Mouse (Mus musculus): Measurements from ENCODE around the gene Pik3c2a. TPM values are rescaled to one million over a fixed set of nuclear protein-coding genes. Genes with fewer than 3 reads are reported as not detected.
A peak's percentile ranks its signal among the peaks of the same experiment; 100 is the strongest.

Gene Pik3c2a
- polyA plus RNA-seq (2014; fragmentation: Nextera tagmentation; extraction: Ambion mirVana), result 31.9 and 32.9 TPM in 2 replicates

GRCm38 (mm10) chr7:116443004-116443696 lies at the start of gene Pik3c2a:
Gene Pik3c2a (minus strand): TSS chr7:116443449.
- Histone ChIP-seq H3K4me1 (replicated peaks; ENCODE audit: control insufficient read depth, insufficient read depth, low read length) (peaks cover 16% of the 10 kb centered on the region; the same call in 1 of the 2 replicates), H3K9ac (ENCODE audit: low read length) (peak within 1 kb of the TSS; percentile 86), H3K9me3 (ENCODE audit: control insufficient read depth, low read length) (no peaks in the 10 kb centered on the region), H3K27ac (ENCODE audit: low read depth) (peak within 1 kb of the TSS; percentile 91), H3K4me3 (ENCODE audit: low read depth, low read length) (peak within 1 kb of the TSS; percentile 71), H3K27me3 (replicated peaks; ENCODE audit: control insufficient read depth, insufficient read depth, low read length) (no peaks in the 10 kb centered on the region), H3K36me3 (ENCODE audit: control insufficient read depth, insufficient read depth, low read length) (0 out of 2 replicates have a peak, but pooled peaks cover 3% of the 10 kb centered on the region), H3K4me2 (ENCODE audit: low read length) (peak within 1 kb of the TSS; percentile 79)
- ATAC-seq (replicated peaks; ENCODE audit: low FRiP score, low TSS enrichment, low read depth) (peak; percentile 98), DNase-seq (ENCODE audit: low spot score) (peak; percentile 95)
- under 1% methylated on average over 50 of the region's 72 CpGs for WGBS

- no peak for DNase-seq (ENCODE audit: low spot score)
Measured at GRCm38 (mm10) chr7:116491113-116491512, 47.9 kb upstream of the Pik3c2a start.

DNA sequence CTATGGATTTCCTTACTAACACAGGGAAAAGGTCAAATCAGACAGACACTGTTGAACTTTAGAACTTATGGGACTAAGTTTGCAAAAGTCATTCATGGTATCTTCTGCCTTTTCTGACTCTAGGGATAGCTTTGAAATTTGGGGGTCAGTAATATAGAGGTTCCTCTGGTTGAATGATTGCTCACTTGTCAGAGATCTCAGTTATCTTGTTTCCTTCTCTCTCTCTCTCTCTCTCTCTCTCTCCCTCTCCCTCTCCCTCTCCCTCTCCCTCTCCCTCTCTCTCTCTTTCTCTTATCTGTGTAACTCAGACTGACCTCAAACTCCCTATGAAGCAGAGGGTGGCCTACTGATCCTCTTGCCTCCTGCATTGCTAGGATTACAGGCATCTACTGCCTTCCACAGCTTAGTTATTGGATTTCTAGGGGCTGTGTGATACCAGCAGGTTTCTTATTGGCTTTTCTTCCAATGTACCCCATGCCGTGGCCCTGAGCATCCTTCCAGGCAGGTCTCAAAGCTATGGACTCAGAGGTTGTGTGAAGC lies 41.9 kb upstream of the Pik3c2a start:
- Histone ChIP-seq H3K9me3 (ENCODE audit: control insufficient read depth, low read length) (no peaks in the 10 kb centered on the region), H3K27me3 (replicated peaks; ENCODE audit: control insufficient read depth, insufficient read depth, low read length) (no peaks in the 10 kb centered on the region), H3K27ac (ENCODE audit: low read depth) (no peak overlapping the region), H3K4me1 (replicated peaks; ENCODE audit: control insufficient read depth, insufficient read depth, low read length) (no peaks in the 10 kb centered on the region), H3K36me3 (ENCODE audit: control insufficient read depth, insufficient read depth, low read length) (no peaks in the 10 kb centered on the region), H3K9ac (ENCODE audit: low read length) (no peak overlapping the region), H3K4me2 (ENCODE audit: low read length) (no peak overlapping the region), H3K4me3 (ENCODE audit: low read depth, low read length) (no peak overlapping the region)
- no peak for DNase-seq (ENCODE audit: low spot score)
- no peak for ATAC-seq (replicated peaks; ENCODE audit: low FRiP score, low TSS enrichment, low read depth)
- 66% methylated on average over 1 of the region's 1 CpGs for WGBS

More at GRCm38 (mm10) chr7:116491113-116491512, 47.9 kb upstream of the Pik3c2a start:
- H3K4me1 ChIP-seq (replicated peaks; ENCODE audit: control insufficient read depth, insufficient read depth, low read length), result no peaks in the 10 kb centered on the region
- no peaks in the 10 kb centered on the region for H3K27me3 ChIP-seq (replicated peaks; ENCODE audit: control insufficient read depth, insufficient read depth, low read length)
- no peak overlapping the region for H3K9ac ChIP-seq (ENCODE audit: low read length)
- H3K27ac ChIP-seq (ENCODE audit: low read depth), result no peak overlapping the region
- H3K9me3 ChIP-seq (ENCODE audit: control insufficient read depth, low read length), result no peaks in the 10 kb centered on the region; the same call in 1 of the 2 replicates
- ATAC-seq (replicated peaks; ENCODE audit: low FRiP score, low TSS enrichment, low read depth), result no peak
- H3K4me2 ChIP-seq (ENCODE audit: low read length), result no peak overlapping the region
- no peaks in the 10 kb centered on the region for H3K36me3 ChIP-seq (ENCODE audit: control insufficient read depth, insufficient read depth, low read length)
- 77% methylated on average over 4 of the region's 4 CpGs for WGBS
- H3K4me3 ChIP-seq (ENCODE audit: low read depth, low read length), result no peak overlapping the region

DNA sequence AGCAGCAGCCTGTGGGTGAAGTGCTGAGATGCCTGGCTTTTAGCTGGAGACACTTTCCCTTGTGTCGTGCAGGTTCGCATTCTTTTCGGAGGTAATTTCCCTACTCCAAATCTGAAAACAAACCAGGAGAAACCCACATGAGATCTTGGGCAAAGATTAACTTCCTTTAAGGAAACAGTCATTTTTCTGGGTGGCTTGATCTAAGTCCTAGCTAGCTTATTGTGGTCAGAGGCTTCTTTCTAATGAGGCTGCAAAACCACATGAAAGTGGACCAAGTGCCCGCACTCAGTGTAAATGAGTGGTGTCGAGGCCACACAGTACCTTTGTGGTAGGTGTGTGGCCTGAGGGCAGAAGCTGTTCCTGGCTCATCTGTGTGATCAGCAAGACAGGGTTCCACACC lies 41.0 kb upstream of the Pik3c2a start:
- no peak for DNase-seq (ENCODE audit: low spot score)
- ATAC-seq (replicated peaks; ENCODE audit: low FRiP score, low TSS enrichment, low read depth), result no peak
- 80% methylated on average over 5 of the region's 5 CpGs for WGBS
- no peaks in the 10 kb centered on the region for H3K36me3 ChIP-seq (ENCODE audit: control insufficient read depth, insufficient read depth, low read length)
- H3K4me2 ChIP-seq (ENCODE audit: low read length), result no peak overlapping the region
- H3K27ac ChIP-seq (ENCODE audit: low read depth), result no peak overlapping the region
- no peak overlapping the region for H3K4me3 ChIP-seq (ENCODE audit: low read depth, low read length)
- H3K9me3 ChIP-seq (ENCODE audit: control insufficient read depth, low read length), result no peaks in the 10 kb centered on the region
- H3K4me1 ChIP-seq (replicated peaks; ENCODE audit: control insufficient read depth, insufficient read depth, low read length), result no peaks in the 10 kb centered on the region
- no peak overlapping the region for H3K9ac ChIP-seq (ENCODE audit: low read length)
- H3K27me3 ChIP-seq (replicated peaks; ENCODE audit: control insufficient read depth, insufficient read depth, low read length), result no peaks in the 10 kb centered on the region

DNA sequence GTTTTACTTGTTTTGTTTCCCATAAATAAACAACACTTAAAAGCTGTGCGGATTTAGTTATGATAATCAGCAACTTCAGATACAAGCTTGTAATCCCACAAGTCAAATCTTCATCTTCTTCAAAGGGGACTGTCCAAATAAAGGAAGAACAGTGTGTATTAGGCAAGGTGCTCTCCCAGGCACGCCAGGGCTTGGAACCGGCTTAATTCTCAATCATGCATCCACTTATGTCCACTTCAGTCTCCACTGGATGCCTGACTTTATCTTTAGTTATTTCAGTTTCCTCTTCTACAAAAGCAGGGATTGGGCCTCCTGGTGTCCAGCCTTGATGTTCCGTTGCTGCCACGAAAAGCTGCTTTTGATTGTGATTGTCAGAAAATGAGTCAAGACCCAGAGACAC lies 40.5 kb upstream of the Pik3c2a start:
- Histone ChIP-seq H3K4me3 (ENCODE audit: low read depth, low read length) (no peak overlapping the region), H3K9me3 (ENCODE audit: control insufficient read depth, low read length) (no peaks in the 10 kb centered on the region), H3K27ac (ENCODE audit: low read depth) (no peak overlapping the region), H3K4me1 (replicated peaks; ENCODE audit: control insufficient read depth, insufficient read depth, low read length) (no peaks in the 10 kb centered on the region), H3K27me3 (replicated peaks; ENCODE audit: control insufficient read depth, insufficient read depth, low read length) (no peaks in the 10 kb centered on the region), H3K9ac (ENCODE audit: low read length) (no peak overlapping the region), H3K36me3 (ENCODE audit: control insufficient read depth, insufficient read depth, low read length) (no peaks in the 10 kb centered on the region), H3K4me2 (ENCODE audit: low read length) (no peak overlapping the region)
- no peak for ATAC-seq (replicated peaks; ENCODE audit: low FRiP score, low TSS enrichment, low read depth)
- WGBS, result 70% methylated on average over 5 of the region's 5 CpGs
- DNase-seq (ENCODE audit: low spot score), result no peak

- Histone ChIP-seq H3K36me3 (ENCODE audit: control insufficient read depth, insufficient read depth, low read length) (no peaks in the 10 kb centered on the region), H3K4me2 (ENCODE audit: low read length) (no peak overlapping the region), H3K9me3 (ENCODE audit: control insufficient read depth, low read length) (no peaks in the 10 kb centered on the region), H3K27me3 (replicated peaks; ENCODE audit: control insufficient read depth, insufficient read depth, low read length) (no peaks in the 10 kb centered on the region), H3K4me3 (ENCODE audit: low read depth, low read length) (no peak overlapping the region), H3K4me1 (replicated peaks; ENCODE audit: control insufficient read depth, insufficient read depth, low read length) (no peaks in the 10 kb centered on the region), H3K9ac (ENCODE audit: low read length) (no peak overlapping the region), H3K27ac (ENCODE audit: low read depth) (no peak overlapping the region)
- ATAC-seq (replicated peaks; ENCODE audit: low FRiP score, low TSS enrichment, low read depth) (no peak), DNase-seq (ENCODE audit: low spot score) (no peak)
- WGBS, result 29% methylated on average over 1 of the region's 1 CpGs
Measured at GRCm38 (mm10) chr7:116483106-116483505, 39.9 kb upstream of the Pik3c2a start.

GRCm38 (mm10) chr7:116476264-116476663 lies 33.0 kb upstream of the Pik3c2a start:
- Histone ChIP-seq H3K4me1 (replicated peaks; ENCODE audit: control insufficient read depth, insufficient read depth, low read length) (no peaks in the 10 kb centered on the region), H3K9ac (ENCODE audit: low read length) (no peak overlapping the region), H3K9me3 (ENCODE audit: control insufficient read depth, low read length) (no peaks in the 10 kb centered on the region), H3K36me3 (ENCODE audit: control insufficient read depth, insufficient read depth, low read length) (no peaks in the 10 kb centered on the region), H3K27ac (ENCODE audit: low read depth) (no peak overlapping the region), H3K27me3 (replicated peaks; ENCODE audit: control insufficient read depth, insufficient read depth, low read length) (no peaks in the 10 kb centered on the region), H3K4me2 (ENCODE audit: low read length) (no peak overlapping the region), H3K4me3 (ENCODE audit: low read depth, low read length) (no peak overlapping the region)
- WGBS, result 79% methylated on average over 5 of the region's 5 CpGs
- DNase-seq (ENCODE audit: low spot score), result no peak
- ATAC-seq (replicated peaks; ENCODE audit: low FRiP score, low TSS enrichment, low read depth), result no peak

DNA sequence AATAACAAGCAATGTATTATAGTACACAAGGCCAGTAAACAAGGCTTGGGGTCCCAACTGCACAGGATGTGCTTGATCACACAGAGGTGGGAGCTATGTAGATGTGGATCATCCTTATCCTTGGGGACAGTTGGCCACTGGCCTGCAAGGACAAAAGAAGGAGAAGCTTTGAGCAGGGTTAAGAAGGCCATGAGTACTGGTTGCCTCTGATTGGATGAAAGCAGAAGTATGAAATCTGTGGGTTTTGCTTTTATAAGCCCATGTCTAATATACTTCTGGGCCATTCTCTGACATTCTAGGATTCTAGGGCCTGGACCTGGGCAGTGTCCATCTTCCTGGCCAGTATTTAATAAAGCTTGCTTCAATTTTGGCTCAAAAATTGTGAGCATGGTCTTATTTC lies 32.6 kb upstream of the Pik3c2a start:
- H3K9ac ChIP-seq (ENCODE audit: low read length), result no peak overlapping the region
- H3K9me3 ChIP-seq (ENCODE audit: control insufficient read depth, low read length), result no peaks in the 10 kb centered on the region
- no peak overlapping the region for H3K27ac ChIP-seq (ENCODE audit: low read depth)
- no peaks in the 10 kb centered on the region for H3K4me1 ChIP-seq (replicated peaks; ENCODE audit: control insufficient read depth, insufficient read depth, low read length)
- ATAC-seq (replicated peaks; ENCODE audit: low FRiP score, low TSS enrichment, low read depth) (no peak), DNase-seq (ENCODE audit: low spot score) (no peak)
- no peak overlapping the region for H3K4me2 ChIP-seq (ENCODE audit: low read length)
- H3K36me3 ChIP-seq (ENCODE audit: control insufficient read depth, insufficient read depth, low read length), result no peaks in the 10 kb centered on the region
- H3K27me3 ChIP-seq (replicated peaks; ENCODE audit: control insufficient read depth, insufficient read depth, low read length), result no peaks in the 10 kb centered on the region
- no peak overlapping the region for H3K4me3 ChIP-seq (ENCODE audit: low read depth, low read length)

DNA sequence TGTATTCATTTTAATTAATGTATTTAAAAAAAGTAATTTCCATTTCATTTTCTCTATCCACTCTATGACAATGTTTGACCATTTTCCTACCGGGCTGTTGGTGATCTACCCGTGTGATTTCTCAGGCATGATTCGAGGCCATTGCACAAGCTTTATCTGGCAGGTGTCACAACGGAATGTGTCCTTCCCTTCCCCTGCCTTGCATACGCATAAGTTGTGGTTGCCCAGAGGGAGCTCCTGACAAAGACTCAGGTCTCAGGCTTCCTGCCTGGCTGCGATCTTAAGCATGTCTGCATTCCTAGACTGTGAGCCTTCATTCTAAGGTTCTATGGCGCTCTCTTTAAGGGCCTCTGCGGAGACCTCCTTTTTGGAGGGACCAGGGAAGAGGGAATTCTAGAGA lies 18.9 kb upstream of the Pik3c2a start:
- Histone ChIP-seq H3K9me3 (ENCODE audit: control insufficient read depth, low read length) (no peaks in the 10 kb centered on the region), H3K4me1 (replicated peaks; ENCODE audit: control insufficient read depth, insufficient read depth, low read length) (no peaks in the 10 kb centered on the region), H3K4me2 (ENCODE audit: low read length) (no peak overlapping the region), H3K27ac (ENCODE audit: low read depth) (no peak overlapping the region), H3K9ac (ENCODE audit: low read length) (no peak overlapping the region), H3K4me3 (ENCODE audit: low read depth, low read length) (no peak overlapping the region), H3K27me3 (replicated peaks; ENCODE audit: control insufficient read depth, insufficient read depth, low read length) (no peaks in the 10 kb centered on the region), H3K36me3 (ENCODE audit: control insufficient read depth, insufficient read depth, low read length) (no peaks in the 10 kb centered on the region)
- 40% methylated on average over 8 of the region's 8 CpGs for WGBS
- ATAC-seq (replicated peaks; ENCODE audit: low FRiP score, low TSS enrichment, low read depth) (no peak), DNase-seq (ENCODE audit: low spot score) (no peak)

All from intestine, embryonic 14.5 days (tissue).